Mouse (Mus musculus) forebrain, embryonic 11.5 days (tissue): ENCODE measurements at regions not wholly inside any gene's neighbourhood (a gene's known extent, or its start where the extent isn't known, plus 50 kb on each side); places are given as distances from the start of the nearest gene placed in this dataset.
A peak's percentile ranks its signal among the peaks of the same experiment; 100 is the strongest.

ENCODE experiments used
- ATAC-seq: fragments of 200-750 bp; cut with Nextera tagmentation; replicated peaks from 2 replicates; pipeline ENCODE4 v1.8.0; 2017; ENCODE audit warnings: moderate TSS enrichment; ENCODE audit not compliant: low FRiP score
- DNase-seq: peaks from one replicate; pipeline ENCODE4 v3.0.0-alpha.2; 2017; ENCODE audit warnings: low spot score
- H3K27ac ChIP-seq: fragments of 300-500 bp; sonication (generic); 2 replicates; pipeline ENCODE4 v1.5.1; 2014; ENCODE audit warnings: low read depth, low read length
- H3K27me3 ChIP-seq: fragments of 300-500 bp; sonication (generic); 2 replicates; pipeline ENCODE4 v1.6.1; 2014; ENCODE audit warnings: mild to moderate bottlenecking, low read length, mixed read lengths; ENCODE audit not compliant: control insufficient read depth, insufficient read depth
- H3K36me3 ChIP-seq: fragments of 300-500 bp; sonication (generic); 2 replicates; pipeline ENCODE4 v1.6.1; 2014; ENCODE audit warnings: mild to moderate bottlenecking, low read length, moderate library complexity, mixed read lengths; ENCODE audit not compliant: control insufficient read depth, insufficient read depth
- H3K4me1 ChIP-seq: fragments of 300-500 bp; sonication (generic); replicated peaks from 2 replicates; pipeline ENCODE4 v1.6.1; 2014; ENCODE audit warnings: low read length, mixed read lengths; ENCODE audit not compliant: control insufficient read depth, insufficient read depth
- H3K4me2 ChIP-seq: fragments of 300-500 bp; sonication (generic); 2 replicates; pipeline ENCODE4 v1.6.1; 2014; ENCODE audit warnings: low read depth, mild to moderate bottlenecking, low read length, moderate library complexity, mixed read lengths; ENCODE audit not compliant: severe bottlenecking
- H3K4me3 ChIP-seq: fragments of 300-500 bp; sonication (generic); 2 replicates; pipeline ENCODE4 v1.5.1; 2014; ENCODE audit warnings: low read depth, low read length
- H3K9ac ChIP-seq: fragments of 300-500 bp; sonication (generic); 2 replicates; pipeline ENCODE4 v1.6.1; 2014; ENCODE audit warnings: low read length
- H3K9me3 ChIP-seq: fragments of 300-500 bp; sonication (generic); 2 replicates; pipeline ENCODE4 v1.6.1; 2016; ENCODE audit warnings: low read length, mixed read lengths; ENCODE audit not compliant: control insufficient read depth
- WGBS: fragments of 180-500 bp; shearing (Covaris S2); extraction: QIAGEN DNeasy Blood & Tissue Kit; methylation state at CpG from one replicate; pipeline ENCODE4 v1.1.7; 2014; 5-methylcytosine and 5-hydroxymethylcytosine counted together

- Histone ChIP-seq H3K27me3 (no peaks in the 10 kb centered on the region), H3K4me1 (no peaks in the 10 kb centered on the region), H3K9me3 (no peaks in the 10 kb centered on the region), H3K27ac (no peak overlapping the region), H3K4me3 (no peak overlapping the region), H3K36me3 (no peaks in the 10 kb centered on the region), H3K9ac (no peak overlapping the region), H3K4me2 (no peak overlapping the region)
- 88% methylated on average over 6 of the region's 6 CpGs for WGBS
- DNase-seq, result no peak
- no peak for ATAC-seq
Observed at GRCm38 (mm10) chr17:31782251-31782650, 73.4 kb downstream of the Sik1 start.

- Histone ChIP-seq H3K4me2 (no peak overlapping the region), H3K4me3 (no peak overlapping the region), H3K4me1 (no peaks in the 10 kb centered on the region), H3K27ac (no peak overlapping the region), H3K27me3 (no peaks in the 10 kb centered on the region), H3K36me3 (no peaks in the 10 kb centered on the region), H3K9ac (no peak overlapping the region), H3K9me3 (no peaks in the 10 kb centered on the region)
- 91% methylated on average over 5 of the region's 5 CpGs for WGBS
- DNase-seq (no peak), ATAC-seq (no peak)
Observed at GRCm38 (mm10) chr17:31783071-31783470, 72.5 kb downstream of the Sik1 start.

DNA sequence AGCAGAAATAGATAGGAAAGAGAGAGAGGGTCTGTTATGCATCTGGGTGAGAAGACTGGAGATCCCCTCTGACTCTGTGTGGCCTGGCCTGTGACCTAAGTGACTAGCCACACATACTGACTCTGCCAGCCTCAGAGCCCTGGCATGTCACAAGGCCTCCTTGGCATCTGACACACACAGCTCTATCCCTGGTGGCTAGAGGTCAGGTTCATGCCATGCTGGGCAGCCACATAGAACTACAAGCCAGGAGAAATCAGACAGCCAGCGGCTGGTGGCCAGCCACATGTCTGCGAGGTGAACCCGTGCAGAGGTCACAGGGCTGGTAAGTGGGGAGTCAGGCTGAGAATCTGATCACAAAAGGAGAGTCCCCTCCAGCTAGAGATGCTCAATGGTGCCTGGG, 67.3 kb downstream of the Sik1 start:
- Histone ChIP-seq H3K4me1 (peaks cover 13% of the 10 kb centered on the region; the same call in 1 of the 2 replicates), H3K9ac (no peak overlapping the region), H3K27ac (no peak overlapping the region), H3K36me3 (no peaks in the 10 kb centered on the region), H3K9me3 (no peaks in the 10 kb centered on the region), H3K4me3 (no peak overlapping the region), H3K27me3 (no peaks in the 10 kb centered on the region), H3K4me2 (no peak overlapping the region)
- ATAC-seq (no peak), DNase-seq (no peak)
- WGBS, result 87% methylated on average over 3 of the region's 3 CpGs

GRCm38 (mm10) chr17:31789068-31789583, 66.5 kb downstream of the Sik1 start:
- Histone ChIP-seq H3K9me3 (no peaks in the 10 kb centered on the region), H3K9ac (no peak overlapping the region), H3K27me3 (no peaks in the 10 kb centered on the region), H3K4me3 (no peak overlapping the region), H3K36me3 (no peaks in the 10 kb centered on the region), H3K4me2 (no peak overlapping the region), H3K27ac (no peak overlapping the region), H3K4me1 (peaks cover 13% of the 10 kb centered on the region; the same call in 1 of the 2 replicates)
- DNase-seq (no peak), ATAC-seq (no peak)
- WGBS, result 80% methylated on average over 9 of the region's 9 CpGs

DNA sequence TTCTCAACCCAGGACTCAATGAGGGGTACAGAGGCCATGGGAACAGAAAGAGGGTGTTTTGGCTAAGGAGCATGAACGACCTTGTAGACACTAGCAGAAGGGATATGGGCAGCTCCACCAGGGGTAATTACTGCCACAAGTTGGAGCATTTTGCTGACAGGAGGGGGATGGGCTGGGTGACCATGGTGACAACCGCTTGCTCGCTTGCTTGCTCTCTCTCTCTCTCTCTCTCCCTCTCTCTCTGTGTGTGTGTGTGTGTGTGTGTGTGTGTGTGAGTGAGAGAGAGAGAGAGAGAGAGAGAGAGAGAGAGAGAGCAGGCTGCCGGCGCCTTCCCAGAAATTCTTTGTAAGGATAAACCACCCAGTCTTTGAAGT, 65.7 kb downstream of the Sik1 start:
- peak overlapping the region; percentile 43 for H3K9ac ChIP-seq
- no peaks in the 10 kb centered on the region for H3K36me3 ChIP-seq
- DNase-seq (peak; percentile 81), ATAC-seq (peak; percentile 60)
- H3K4me1 ChIP-seq, result peaks cover 13% of the 10 kb centered on the region; the same call in 1 of the 2 replicates
- H3K4me3 ChIP-seq, result no peak overlapping the region
- no peaks in the 10 kb centered on the region for H3K9me3 ChIP-seq
- peak overlapping the region; percentile 40 for H3K4me2 ChIP-seq
- WGBS, result 1% methylated on average over 5 of the region's 5 CpGs
- H3K27me3 ChIP-seq, result no peaks in the 10 kb centered on the region
- peak overlapping the region; percentile 71; the same call in 1 of the 2 replicates for H3K27ac ChIP-seq

- H3K9me3 ChIP-seq, result no peaks in the 10 kb centered on the region
- whole genome bisulfite sequencing, result 7% methylated on average over 22 of the region's 22 CpGs
- H3K4me2 ChIP-seq, result peak overlapping the region; percentile 40
- ATAC-seq, result peak; percentile 76
- peaks cover 13% of the 10 kb centered on the region; the same call in 1 of the 2 replicates for H3K4me1 ChIP-seq
- H3K36me3 ChIP-seq, result no peaks in the 10 kb centered on the region
- H3K9ac ChIP-seq, result peak overlapping the region; percentile 43
- peak overlapping the region; percentile 71; the same call in 1 of the 2 replicates for H3K27ac ChIP-seq
- no peaks in the 10 kb centered on the region for H3K27me3 ChIP-seq
- DNase-seq, result peak; percentile 67
- no peak overlapping the region for H3K4me3 ChIP-seq
Observed at GRCm38 (mm10) chr17:31790280-31791063, 65.1 kb downstream of the Sik1 start.

GRCm38 (mm10) chr17:31791656-31792055, 63.9 kb downstream of the Sik1 start:
- ATAC-seq, result no peak
- Histone ChIP-seq H3K36me3 (no peaks in the 10 kb centered on the region), H3K4me2 (no peak overlapping the region), H3K27me3 (no peaks in the 10 kb centered on the region), H3K9me3 (no peaks in the 10 kb centered on the region), H3K4me3 (no peak overlapping the region), H3K9ac (no peak overlapping the region), H3K27ac (no peak overlapping the region), H3K4me1 (peaks cover 13% of the 10 kb centered on the region; the same call in 1 of the 2 replicates)
- DNase-seq, result no peak
- 93% methylated on average over 17 of the region's 17 CpGs for WGBS

DNA sequence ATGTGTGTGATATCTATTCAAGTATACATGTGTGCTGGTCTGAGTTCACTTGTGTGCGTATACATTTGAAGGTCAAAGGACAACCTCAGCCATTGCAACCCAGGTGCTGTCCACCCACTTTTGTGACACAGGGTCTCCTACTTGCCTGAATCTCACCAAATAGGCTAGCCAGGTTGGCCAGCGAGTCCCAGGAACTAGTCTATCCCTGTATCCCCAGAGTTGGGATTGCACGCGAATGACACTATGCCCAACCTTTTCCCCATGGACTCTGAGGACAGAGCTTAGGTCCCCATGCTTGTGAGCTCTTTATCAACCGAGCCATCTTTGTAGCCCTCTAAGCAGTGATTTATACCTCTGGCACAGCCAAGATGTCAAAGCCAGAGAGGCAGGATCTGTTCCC, 62.6 kb downstream of the Sik1 start:
- Histone ChIP-seq H3K9ac (no peak overlapping the region), H3K4me3 (no peak overlapping the region), H3K36me3 (no peaks in the 10 kb centered on the region), H3K4me1 (peaks cover 13% of the 10 kb centered on the region; the same call in 1 of the 2 replicates), H3K4me2 (no peak overlapping the region), H3K27ac (no peak overlapping the region), H3K27me3 (no peaks in the 10 kb centered on the region), H3K9me3 (no peaks in the 10 kb centered on the region)
- no peak for DNase-seq
- no peak for ATAC-seq
- 91% methylated on average over 5 of the region's 5 CpGs for WGBS

DNA sequence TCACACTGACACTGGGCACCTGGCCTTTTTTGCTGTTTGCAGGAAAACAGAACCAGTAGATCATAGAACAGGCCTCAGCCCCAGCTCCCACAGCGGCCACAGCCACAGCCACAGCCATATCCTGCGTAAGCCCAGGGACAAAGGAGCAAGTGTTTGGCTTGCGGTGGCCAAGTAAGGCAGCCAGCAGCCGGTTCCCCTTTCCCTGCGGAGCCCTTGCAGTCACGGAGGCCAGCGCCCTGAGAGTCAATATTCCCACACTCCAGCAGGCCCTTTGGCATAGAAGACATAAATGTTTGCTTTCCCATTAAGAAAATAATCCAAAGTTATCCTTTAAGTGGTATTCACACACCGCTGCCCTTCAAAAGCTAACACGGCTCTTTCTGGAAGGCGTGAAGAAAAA, 62.1 kb downstream of the Sik1 start:
- H3K9me3 ChIP-seq, result no peaks in the 10 kb centered on the region
- WGBS, result 47% methylated on average over 10 of the region's 10 CpGs
- no peak overlapping the region for H3K4me2 ChIP-seq
- H3K4me1 ChIP-seq, result peaks cover 13% of the 10 kb centered on the region; the same call in 1 of the 2 replicates
- H3K4me3 ChIP-seq, result no peak overlapping the region
- no peak overlapping the region for H3K9ac ChIP-seq
- no peak for ATAC-seq
- H3K36me3 ChIP-seq, result no peaks in the 10 kb centered on the region
- H3K27me3 ChIP-seq, result no peaks in the 10 kb centered on the region
- no peak overlapping the region for H3K27ac ChIP-seq
- peak; percentile 62 for DNase-seq
